Mouse (Mus musculus) E14TG2a.4 (cell line): ENCODE data around the gene Sema3e.

Experiments used
- H3K27me3 ChIP-seq: 2 replicates; pipeline ENCODE4 v1.6.1; 2014; ENCODE audit warnings: low read length, control low read depth; ENCODE audit not compliant: insufficient read depth
- H3K36me3 ChIP-seq: 2 replicates; pipeline ENCODE4 v1.6.1; 2014; ENCODE audit warnings: low read length, control low read depth; ENCODE audit not compliant: insufficient read depth
- H3K4me1 ChIP-seq: replicated peaks from 2 replicates; pipeline ENCODE4 v1.6.1; 2014; ENCODE audit warnings: low read depth, low read length, control low read depth
- H3K4me3 ChIP-seq: replicated peaks from 2 replicates; pipeline ENCODE4 v1.5.1; 2014; ENCODE audit warnings: mild to moderate bottlenecking, low read length
- H3K9me3 ChIP-seq: 2 replicates; pipeline ENCODE4 v1.6.1; 2014; ENCODE audit warnings: low read length, control low read depth
- CTCF ChIP-seq: conservative IDR thresholded peaks from 2 replicates; pipeline ENCODE4 v1.5.1; 2014; ENCODE audit warnings: low read length
- NANOG ChIP-seq: IDR thresholded peaks from 2 replicates; pipeline ENCODE4 v1.6.1; 2014; ENCODE audit warnings: borderline replicate concordance, low read length, mixed read lengths
- POU5F1 ChIP-seq: IDR thresholded peaks from 2 replicates; pipeline ENCODE4 v1.6.1; 2014; ENCODE audit warnings: low read length, borderline replicate concordance

Sema3e gene

DNA sequence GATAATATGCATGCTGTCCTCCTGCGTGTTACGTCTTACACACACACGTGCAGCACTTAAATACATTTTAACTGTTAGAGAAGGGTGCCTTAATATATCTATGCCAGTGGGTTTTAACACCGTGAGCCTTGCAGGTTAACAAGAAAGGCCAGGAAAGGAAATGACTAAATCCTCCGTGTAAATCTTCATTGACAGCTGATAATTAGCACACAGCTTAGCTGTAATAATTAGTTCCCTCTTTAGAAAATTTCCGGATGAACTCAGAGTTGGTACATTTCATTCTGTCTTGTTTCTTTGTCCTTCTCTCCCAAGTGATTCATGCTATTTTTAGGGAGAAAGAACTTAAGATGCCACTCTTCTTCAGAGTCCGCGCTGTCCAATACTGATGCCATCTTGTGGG lies 110.9 kb downstream of the Sema3e start:
- TF ChIP-seq NANOG = no peak
- no peak for TF ChIP-seq POU5F1
- TF ChIP-seq CTCF = no peak

DNA sequence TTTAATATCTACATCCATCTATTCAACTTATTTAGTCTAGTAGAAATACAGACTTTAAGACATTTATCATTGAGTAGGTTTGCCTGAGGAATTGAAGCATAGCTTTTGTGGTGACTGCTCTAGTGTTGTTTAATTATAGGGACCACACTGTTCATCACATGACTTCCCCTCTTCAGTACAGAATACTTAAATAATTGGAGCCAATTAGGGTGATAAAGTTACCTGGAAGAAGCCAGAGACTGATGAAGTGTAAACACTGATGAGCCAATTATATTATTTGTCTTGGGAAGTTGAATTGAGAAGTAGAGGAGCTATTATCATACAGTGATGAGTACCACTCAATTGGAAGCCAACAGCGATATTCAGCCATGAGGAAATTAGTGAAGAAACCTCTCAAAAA lies 113.6 kb downstream of the Sema3e start:
- no peaks in the 10 kb centered on the region for H3K27me3 ChIP-seq
- TF ChIP-seq CTCF (no peak), NANOG (no peak)
- H3K36me3 ChIP-seq = no peaks in the 10 kb centered on the region
- H3K4me1 ChIP-seq = no peaks in the 10 kb centered on the region
- H3K9me3 ChIP-seq = no peaks in the 10 kb centered on the region
- no peak overlapping the region for H3K4me3 ChIP-seq

More for the DNA sequence above, 110.9 kb downstream of the Sema3e start:
- H3K4me3 ChIP-seq = no peak overlapping the region
- no peaks in the 10 kb centered on the region for H3K27me3 ChIP-seq
- H3K4me1 ChIP-seq = no peaks in the 10 kb centered on the region
- no peaks in the 10 kb centered on the region for H3K9me3 ChIP-seq
- no peaks in the 10 kb centered on the region for H3K36me3 ChIP-seq

DNA sequence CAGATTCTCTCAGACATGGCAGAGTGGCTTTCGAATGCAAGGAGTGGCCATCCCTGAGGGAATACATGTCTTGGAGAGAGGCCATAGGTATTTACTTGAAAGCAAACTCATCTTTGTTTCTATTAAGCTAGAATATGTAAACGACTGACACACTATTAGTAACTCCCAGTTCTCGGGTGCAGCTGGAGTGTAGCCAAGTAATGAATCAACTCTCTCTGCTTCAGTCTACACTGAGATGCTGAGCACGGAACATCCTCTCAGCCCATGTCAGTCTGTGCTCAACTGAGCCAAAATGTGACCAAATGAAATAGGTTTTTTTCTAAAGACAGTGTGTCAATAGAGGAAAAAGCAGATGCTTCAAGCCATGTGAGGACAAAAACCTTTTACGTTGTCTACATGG lies 137.5 kb downstream of the Sema3e start:
- Histone ChIP-seq H3K27me3 (no peaks in the 10 kb centered on the region), H3K36me3 (no peaks in the 10 kb centered on the region), H3K4me1 (no peaks in the 10 kb centered on the region), H3K9me3 (no peaks in the 10 kb centered on the region), H3K4me3 (no peak overlapping the region)
- TF ChIP-seq POU5F1 (no peak), CTCF (no peak), NANOG (no peak)

DNA sequence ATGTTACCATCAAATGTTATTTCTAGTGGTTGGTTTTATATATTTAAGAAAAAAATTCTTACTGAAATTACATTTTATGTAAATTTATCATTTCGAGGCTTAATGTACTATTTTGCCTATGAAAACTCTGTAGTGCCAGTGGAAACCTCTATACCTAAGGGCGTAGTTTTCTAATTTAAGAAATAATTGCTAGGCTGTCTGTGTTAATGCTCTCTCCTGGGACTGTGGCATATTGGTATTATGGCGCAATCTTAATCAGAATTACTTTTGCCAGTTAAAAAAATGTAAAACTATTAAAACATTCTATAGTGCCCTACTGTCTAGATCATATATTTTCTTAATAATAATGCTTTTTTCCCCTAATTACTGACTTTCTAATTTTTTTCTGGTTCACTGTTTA lies 138.2 kb downstream of the Sema3e start:
- no peaks in the 10 kb centered on the region for H3K4me1 ChIP-seq
- H3K36me3 ChIP-seq = no peaks in the 10 kb centered on the region
- no peaks in the 10 kb centered on the region for H3K27me3 ChIP-seq
- no peak for TF ChIP-seq NANOG
- no peak for TF ChIP-seq POU5F1
- TF ChIP-seq CTCF = no peak
- H3K4me3 ChIP-seq = no peak overlapping the region
- no peaks in the 10 kb centered on the region for H3K9me3 ChIP-seq

DNA sequence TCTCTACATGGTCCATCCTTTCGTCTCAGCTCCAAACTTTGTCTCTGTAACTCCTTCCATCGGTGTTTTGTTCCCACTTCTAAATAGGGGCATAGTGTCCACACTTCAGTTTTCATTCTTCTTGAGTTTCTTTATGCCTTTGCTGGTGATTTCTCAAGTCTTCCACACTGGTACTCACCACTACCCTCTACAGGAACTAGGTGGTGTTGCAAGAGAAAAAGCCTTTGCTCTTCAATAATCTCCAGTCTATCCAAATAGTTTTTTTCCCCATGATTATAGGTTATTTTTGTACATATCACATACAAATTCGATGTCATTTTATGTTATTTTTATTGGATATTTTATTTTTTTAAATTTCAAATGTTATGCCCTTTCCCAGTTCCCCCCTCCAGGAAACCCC lies 142.7 kb downstream of the Sema3e start:
- Histone ChIP-seq H3K27me3 (no peaks in the 10 kb centered on the region), H3K9me3 (no peaks in the 10 kb centered on the region), H3K36me3 (no peaks in the 10 kb centered on the region), H3K4me3 (no peak overlapping the region), H3K4me1 (no peaks in the 10 kb centered on the region)
- TF ChIP-seq NANOG (no peak), POU5F1 (no peak), CTCF (peak; percentile 46)

DNA sequence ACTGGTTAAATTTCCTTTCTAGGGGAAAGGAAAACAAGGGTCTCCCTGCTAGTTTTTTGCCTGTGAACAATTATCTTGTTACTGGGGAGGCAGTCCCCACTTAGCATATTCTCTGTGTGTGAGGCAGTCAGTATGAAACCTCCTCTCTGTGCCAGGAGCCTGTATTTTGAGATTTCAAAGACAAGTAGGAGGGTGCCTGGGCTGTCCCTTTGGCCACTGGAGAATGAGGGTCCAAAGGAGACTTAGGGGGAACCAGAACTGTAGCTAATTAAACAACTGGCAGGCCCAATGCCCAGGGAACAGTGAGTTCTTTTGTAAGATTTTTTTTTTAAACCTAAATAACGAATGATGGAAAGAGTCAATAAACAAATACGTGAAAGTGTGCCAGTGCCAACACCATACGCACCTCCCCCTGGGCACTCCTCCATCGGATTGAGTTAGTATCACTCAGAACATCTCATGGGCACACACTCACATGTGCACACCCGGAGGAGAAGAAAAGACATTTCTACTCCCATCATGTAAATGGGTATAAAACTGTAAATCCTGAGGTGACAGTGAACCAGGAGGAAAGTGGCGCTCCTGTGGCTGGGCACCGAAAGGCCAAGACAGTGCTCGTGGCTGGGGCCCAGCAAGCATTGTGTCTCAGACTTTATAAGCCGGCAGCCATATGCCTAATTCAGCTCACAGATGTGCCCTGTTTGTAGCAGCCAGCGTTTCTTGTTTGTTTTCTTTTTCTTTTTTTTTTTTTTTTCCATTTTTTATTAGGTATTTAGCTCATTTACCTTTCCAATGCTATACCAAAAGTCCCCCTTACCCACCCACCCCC lies 148.5 kb downstream of the Sema3e start:
- H3K9me3 ChIP-seq = no peaks in the 10 kb centered on the region
- no peak overlapping the region for H3K4me3 ChIP-seq
- no peaks in the 10 kb centered on the region for H3K27me3 ChIP-seq
- no peak for TF ChIP-seq NANOG
- no peak for TF ChIP-seq POU5F1
- TF ChIP-seq CTCF = no peak
- no peaks in the 10 kb centered on the region for H3K4me1 ChIP-seq
- no peaks in the 10 kb centered on the region for H3K36me3 ChIP-seq

DNA sequence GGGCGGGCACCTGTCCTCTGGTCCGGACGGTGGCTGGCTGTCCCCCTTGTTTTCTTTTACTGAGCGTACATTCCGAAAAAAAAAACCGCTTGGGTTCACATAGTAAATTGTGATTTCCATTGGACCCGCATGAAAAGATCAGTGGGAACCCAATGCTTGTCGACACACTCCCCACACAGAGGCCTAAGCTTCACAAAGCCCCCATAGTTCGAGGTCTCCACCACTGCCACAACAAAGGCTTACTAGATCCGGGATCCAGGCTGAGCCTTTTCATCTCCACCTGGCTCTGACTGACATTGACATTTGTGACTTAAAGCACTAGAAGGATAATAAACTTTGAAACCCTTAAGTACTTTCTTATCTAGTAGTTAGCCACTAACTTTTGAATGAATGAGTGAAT lies 155.5 kb downstream of the Sema3e start:
- TF ChIP-seq NANOG = no peak
- TF ChIP-seq POU5F1 = no peak
- TF ChIP-seq CTCF = no peak
- Histone ChIP-seq H3K36me3 (no peaks in the 10 kb centered on the region), H3K4me1 (0 out of 2 replicates have a peak, but pooled peaks cover 2% of the 10 kb centered on the region), H3K9me3 (no peaks in the 10 kb centered on the region), H3K27me3 (no peaks in the 10 kb centered on the region), H3K4me3 (peak overlapping the region; percentile 51; the same call in 1 of the 2 replicates)

DNA sequence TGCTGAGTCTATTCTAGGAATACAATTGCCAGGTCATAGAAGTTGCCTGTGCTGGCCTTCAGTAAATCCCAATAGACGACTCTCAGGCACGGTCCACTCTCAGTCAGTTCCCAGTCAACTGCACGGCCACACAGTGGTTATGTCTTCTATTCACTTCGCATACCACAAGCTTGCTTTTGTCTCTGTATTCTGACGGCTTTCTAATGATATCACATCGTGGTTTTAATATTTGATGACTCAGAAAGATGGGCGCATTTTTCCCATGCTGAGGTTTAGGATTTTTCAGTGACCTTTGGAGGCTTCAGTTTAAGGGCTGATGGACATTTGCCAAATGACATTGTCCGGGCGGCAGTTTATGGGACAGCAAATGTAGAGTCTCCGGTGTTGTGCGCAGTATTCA lies 157.1 kb downstream of the Sema3e start:
- TF ChIP-seq NANOG (no peak), CTCF (no peak), POU5F1 (no peak)
- no peaks in the 10 kb centered on the region for H3K9me3 ChIP-seq
- H3K27me3 ChIP-seq = no peaks in the 10 kb centered on the region
- no peak overlapping the region for H3K4me3 ChIP-seq
- 0 out of 2 replicates have a peak, but pooled peaks cover 2% of the 10 kb centered on the region for H3K4me1 ChIP-seq
- H3K36me3 ChIP-seq = no peaks in the 10 kb centered on the region

DNA sequence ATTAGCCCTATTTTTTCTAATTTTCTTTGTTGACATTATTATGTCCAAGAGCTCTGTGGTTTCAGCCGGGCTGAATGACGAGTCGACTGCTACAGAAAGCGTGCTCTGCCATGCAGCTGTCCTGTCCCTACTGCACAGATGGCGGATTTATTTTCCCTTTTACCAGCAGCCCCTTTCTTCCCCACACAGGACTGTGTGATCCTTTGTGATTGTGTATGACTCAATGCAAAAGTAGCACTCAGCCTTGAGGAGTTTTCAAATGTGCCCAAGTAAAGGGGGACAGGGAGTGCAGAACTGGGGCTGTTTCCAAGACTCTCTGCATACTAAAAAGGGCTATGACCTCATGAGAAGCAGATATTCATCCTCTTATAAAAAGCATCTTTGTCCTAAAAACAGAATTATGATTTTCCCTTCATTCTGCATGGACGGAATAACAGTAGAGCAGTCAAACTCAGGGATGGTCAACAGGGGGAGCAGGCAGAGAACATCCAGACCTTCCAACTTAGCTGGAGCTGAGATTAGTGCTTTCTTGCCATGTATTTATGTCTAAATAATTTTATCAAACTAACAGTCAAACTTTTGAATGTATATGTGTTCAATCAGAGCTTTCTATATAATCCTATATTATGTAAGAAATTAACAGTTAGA lies 170.2 kb downstream of the Sema3e start:
- H3K36me3 ChIP-seq = no peaks in the 10 kb centered on the region
- no peaks in the 10 kb centered on the region for H3K4me1 ChIP-seq
- no peaks in the 10 kb centered on the region for H3K9me3 ChIP-seq
- no peaks in the 10 kb centered on the region for H3K27me3 ChIP-seq
- no peak for TF ChIP-seq POU5F1
- no peak for TF ChIP-seq NANOG
- TF ChIP-seq CTCF = no peak
- H3K4me3 ChIP-seq = no peak overlapping the region
